Mouse (Mus musculus) hindlimb bud, embryonic 11.5 days (tissue): Measurements from ENCODE around the gene Ank.
A peak's percentile ranks its signal among the peaks of the same experiment; 100 is the strongest.

Source experiments
- DNase-seq: peaks from one replicate; pipeline ENCODE4 v3.0.0-alpha.2; 2012; ENCODE audit warnings: low read depth, low spot score; ENCODE audit errors: extremely low spot score

The Ank gene

GRCm38 (mm10) chr15:27626314-27626713 is 159.8 kb downstream of the Ank start:
- no peak for DNase-seq

- no peak for DNase-seq
Observed at GRCm38 (mm10) chr15:27627794-27628193, 161.3 kb downstream of the Ank start.

- no peak for DNase-seq
Observed at GRCm38 (mm10) chr15:27629046-27629445, 162.6 kb downstream of the Ank start.

- no peak for DNase-seq
Observed at GRCm38 (mm10) chr15:27629800-27630600, 163.5 kb downstream of the Ank start.

- DNase-seq: peak; percentile 82
Observed at GRCm38 (mm10) chr15:27630601-27631383, 164.3 kb downstream of the Ank start, which contains the start of gene Otulin. Gene Otulin, minus strand, starts transcription at chr15:27630693.

- DNase-seq: no peak
Observed at GRCm38 (mm10) chr15:27633941-27634900, 167.7 kb downstream of the Ank start.

GRCm38 (mm10) chr15:27641171-27641570 is 174.7 kb downstream of the Ank start:
- no peak for DNase-seq

- DNase-seq: no peak
Observed at GRCm38 (mm10) chr15:27642895-27643294, 176.4 kb downstream of the Ank start.
